Mouse (Mus musculus): ENCODE results near the gene Wnt10a. TPM values are rescaled to one million over a fixed set of nuclear protein-coding genes. Genes with fewer than 3 reads are reported as not detected.

Gene Wnt10a
- polyA plus RNA-seq, 1 experiment from 2014 or later, result 3.2 TPM

DNA sequence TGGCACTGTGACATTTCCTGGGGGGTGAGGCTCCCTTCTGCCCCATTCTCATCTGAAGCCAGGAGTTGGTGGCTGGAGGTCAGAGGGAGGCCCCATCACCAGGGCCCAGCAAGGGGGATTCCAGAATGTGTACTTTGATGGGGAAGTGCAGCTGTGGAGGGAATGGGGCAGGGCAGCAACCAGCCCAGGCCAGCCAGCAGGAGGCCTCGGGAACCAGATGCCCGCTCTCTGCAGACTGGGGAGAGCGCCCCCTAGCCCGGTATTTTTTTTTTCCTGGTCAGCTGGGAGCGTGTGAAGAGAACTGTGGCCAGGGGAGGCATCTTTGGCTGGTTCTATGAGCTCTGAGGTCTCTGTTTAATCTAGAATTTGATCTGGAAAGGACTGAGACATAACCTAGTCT, 15.5 kb upstream of the Wnt10a start:
- Histone ChIP-seq H3K4me2 (ENCODE audit: low read depth, low read length) (no peak overlapping the region), H3K4me3 (replicated peaks; ENCODE audit: low read length) (no peak overlapping the region), H3K4me1 (ENCODE audit: control insufficient read depth, insufficient read depth, low read length) (peaks cover 21% of the 10 kb centered on the region), H3K9ac (ENCODE audit: low read length) (no peak overlapping the region), H3K36me3 (ENCODE audit: control insufficient read depth, insufficient read depth, low read length) (no peaks in the 10 kb centered on the region), H3K27me3 (ENCODE audit: control insufficient read depth, insufficient read depth, low read length) (peaks cover 32% of the 10 kb centered on the region), H3K9me3 (replicated peaks; ENCODE audit: control insufficient read depth, low read length) (no peaks in the 10 kb centered on the region), H3K27ac (ENCODE audit: low read length) (no peak overlapping the region)
- no peak for ATAC-seq (ENCODE audit: insufficient read depth, low FRiP score)
- 15% methylated on average over 5 of the region's 5 CpGs for WGBS

DNA sequence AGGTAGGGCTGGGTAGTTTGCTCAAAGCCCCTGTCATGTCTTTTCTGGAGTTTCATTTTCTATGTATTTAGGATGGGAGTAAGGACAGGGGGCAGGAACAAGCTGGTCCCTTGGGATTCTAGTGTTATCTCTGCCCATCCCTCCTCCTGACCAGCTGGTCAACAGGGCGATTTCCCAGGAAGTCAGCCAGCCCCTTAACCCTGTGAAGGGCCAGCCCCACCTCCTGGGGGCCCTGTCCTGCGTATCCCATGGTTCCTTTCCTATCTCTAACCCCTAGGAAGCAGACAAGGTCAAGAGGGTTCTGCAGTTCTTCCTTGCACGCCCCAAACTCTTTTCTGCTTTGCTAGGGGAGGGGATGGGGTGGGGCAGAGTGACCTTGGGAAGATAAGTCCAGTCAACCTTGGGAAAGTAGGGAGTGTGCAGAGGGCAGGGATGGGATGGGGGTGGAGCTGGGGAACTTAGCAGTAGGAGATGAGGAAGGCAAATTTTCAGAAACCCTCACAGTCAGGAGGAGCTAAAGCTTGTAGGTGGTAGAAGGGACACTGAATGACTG, 12.3 kb upstream of the Wnt10a start:
- no peak overlapping the region for H3K27ac ChIP-seq (ENCODE audit: low read length)
- H3K4me3 ChIP-seq (replicated peaks; ENCODE audit: low read length), result no peak overlapping the region
- H3K4me1 ChIP-seq (ENCODE audit: control insufficient read depth, insufficient read depth, low read length), result peaks cover 14% of the 10 kb centered on the region; the same call in 1 of the 2 replicates
- WGBS, result 24% methylated on average over 3 of the region's 3 CpGs
- H3K36me3 ChIP-seq (ENCODE audit: control insufficient read depth, insufficient read depth, low read length), result no peaks in the 10 kb centered on the region
- H3K4me2 ChIP-seq (ENCODE audit: low read depth, low read length), result no peak overlapping the region
- no peaks in the 10 kb centered on the region for H3K9me3 ChIP-seq (replicated peaks; ENCODE audit: control insufficient read depth, low read length)
- no peak for ATAC-seq (ENCODE audit: insufficient read depth, low FRiP score)
- peaks cover 43% of the 10 kb centered on the region for H3K27me3 ChIP-seq (ENCODE audit: control insufficient read depth, insufficient read depth, low read length)
- no peak overlapping the region for H3K9ac ChIP-seq (ENCODE audit: low read length)

DNA sequence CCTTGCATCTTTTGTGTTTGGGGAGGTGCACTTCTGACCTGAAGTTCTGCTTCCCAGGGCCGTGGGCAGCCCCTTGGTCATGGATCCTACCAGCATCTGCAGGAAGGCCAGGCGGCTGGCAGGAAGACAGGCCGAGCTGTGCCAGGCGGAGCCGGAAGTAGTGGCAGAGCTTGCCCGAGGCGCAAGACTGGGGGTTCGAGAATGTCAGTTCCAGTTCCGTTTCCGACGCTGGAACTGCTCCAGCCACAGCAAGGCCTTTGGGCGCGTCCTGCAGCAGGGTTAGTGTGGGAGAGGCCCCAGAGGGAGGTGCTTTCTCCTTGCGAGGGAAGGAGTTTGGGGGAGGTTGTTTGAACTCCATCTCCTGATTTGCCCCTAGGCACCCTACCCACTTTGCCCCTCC, 9.3 kb upstream of the Wnt10a start:
- H3K4me2 ChIP-seq (ENCODE audit: low read depth, low read length), result no peak overlapping the region
- peaks cover 16% of the 10 kb centered on the region for H3K4me1 ChIP-seq (ENCODE audit: control insufficient read depth, insufficient read depth, low read length)
- peaks cover 55% of the 10 kb centered on the region for H3K27me3 ChIP-seq (ENCODE audit: control insufficient read depth, insufficient read depth, low read length)
- no peak overlapping the region for H3K27ac ChIP-seq (ENCODE audit: low read length)
- H3K36me3 ChIP-seq (ENCODE audit: control insufficient read depth, insufficient read depth, low read length), result no peaks in the 10 kb centered on the region
- no peak for ATAC-seq (ENCODE audit: insufficient read depth, low FRiP score)
- WGBS, result 22% methylated on average over 14 of the region's 14 CpGs
- H3K9me3 ChIP-seq (replicated peaks; ENCODE audit: control insufficient read depth, low read length), result no peaks in the 10 kb centered on the region; the same call in 1 of the 2 replicates
- no peak overlapping the region for H3K9ac ChIP-seq (ENCODE audit: low read length)
- no peak overlapping the region for H3K4me3 ChIP-seq (replicated peaks; ENCODE audit: low read length)

DNA sequence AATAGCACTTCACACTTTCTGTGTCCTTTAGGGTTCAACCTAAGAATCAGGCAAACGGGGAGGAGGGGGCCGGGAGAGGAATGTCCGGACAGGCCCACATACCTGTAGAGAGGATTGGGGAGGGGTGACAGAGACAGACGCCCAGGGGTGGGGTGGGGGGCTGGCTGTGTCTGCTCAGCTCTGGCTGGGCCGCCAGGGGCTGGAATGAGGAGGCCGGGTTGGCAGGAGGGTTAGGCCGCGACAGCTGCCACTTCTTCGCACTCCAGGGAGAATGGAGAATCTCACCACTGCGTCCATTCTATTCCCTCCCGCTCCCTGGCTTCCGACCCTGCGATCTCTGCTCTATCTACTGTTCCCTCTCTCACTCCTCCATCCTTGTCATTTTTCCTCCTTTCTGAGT, 7.8 kb upstream of the Wnt10a start:
- Histone ChIP-seq H3K27ac (ENCODE audit: low read length) (no peak overlapping the region), H3K27me3 (ENCODE audit: control insufficient read depth, insufficient read depth, low read length) (peaks cover 60% of the 10 kb centered on the region), H3K4me2 (ENCODE audit: low read depth, low read length) (peak overlapping the region; percentile 72), H3K9me3 (replicated peaks; ENCODE audit: control insufficient read depth, low read length) (no peaks in the 10 kb centered on the region; the same call in 1 of the 2 replicates), H3K36me3 (ENCODE audit: control insufficient read depth, insufficient read depth, low read length) (no peaks in the 10 kb centered on the region), H3K9ac (ENCODE audit: low read length) (no peak overlapping the region), H3K4me3 (replicated peaks; ENCODE audit: low read length) (peak overlapping the region; percentile 44), H3K4me1 (ENCODE audit: control insufficient read depth, insufficient read depth, low read length) (peaks cover 16% of the 10 kb centered on the region)
- ATAC-seq (ENCODE audit: insufficient read depth, low FRiP score), result no peak
- WGBS, result 5% methylated on average over 13 of the region's 13 CpGs

DNA sequence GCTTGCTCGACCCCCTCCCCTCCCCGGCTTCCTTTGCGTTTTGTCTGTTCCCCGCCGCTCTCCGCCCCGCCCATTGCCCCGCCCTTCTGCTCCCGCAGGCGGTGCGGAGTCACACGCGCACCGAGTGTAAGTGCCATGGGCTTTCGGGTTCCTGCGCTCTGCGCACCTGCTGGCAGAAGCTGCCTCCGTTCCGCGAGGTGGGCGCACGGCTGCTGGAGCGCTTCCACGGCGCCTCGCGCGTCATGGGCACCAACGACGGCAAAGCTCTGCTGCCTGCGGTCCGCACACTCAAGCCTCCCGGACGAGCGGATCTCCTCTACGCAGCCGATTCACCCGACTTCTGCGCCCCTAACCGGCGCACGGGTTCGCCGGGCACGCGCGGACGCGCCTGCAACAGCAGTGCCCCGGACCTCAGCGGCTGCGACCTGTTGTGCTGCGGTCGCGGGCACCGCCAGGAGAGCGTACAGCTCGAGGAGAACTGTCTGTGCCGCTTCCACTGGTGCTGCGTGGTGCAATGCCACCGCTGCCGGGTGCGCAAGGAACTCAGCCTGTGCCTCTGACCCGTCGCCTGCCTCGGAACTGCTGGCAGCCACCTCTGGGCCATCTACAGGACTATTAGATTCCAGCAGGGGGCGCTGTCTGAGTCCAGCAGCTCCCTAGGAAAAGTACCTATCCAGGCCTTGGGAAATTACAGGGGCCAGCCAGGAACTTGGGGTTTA, 7.1 kb upstream of the Wnt10a start:
- H3K4me3 ChIP-seq (replicated peaks; ENCODE audit: low read length), result peak overlapping the region; percentile 44
- peak overlapping the region; percentile 72 for H3K4me2 ChIP-seq (ENCODE audit: low read depth, low read length)
- 1% methylated on average over 67 of the region's 67 CpGs for WGBS
- H3K9ac ChIP-seq (ENCODE audit: low read length), result peak overlapping the region; percentile 37
- no peak overlapping the region for H3K27ac ChIP-seq (ENCODE audit: low read length)
- H3K9me3 ChIP-seq (replicated peaks; ENCODE audit: control insufficient read depth, low read length), result no peaks in the 10 kb centered on the region; the same call in 1 of the 2 replicates
- peaks cover 67% of the 10 kb centered on the region for H3K27me3 ChIP-seq (ENCODE audit: control insufficient read depth, insufficient read depth, low read length)
- peaks cover 16% of the 10 kb centered on the region for H3K4me1 ChIP-seq (ENCODE audit: control insufficient read depth, insufficient read depth, low read length)
- no peak for ATAC-seq (ENCODE audit: insufficient read depth, low FRiP score)
- H3K36me3 ChIP-seq (ENCODE audit: control insufficient read depth, insufficient read depth, low read length), result no peaks in the 10 kb centered on the region

DNA sequence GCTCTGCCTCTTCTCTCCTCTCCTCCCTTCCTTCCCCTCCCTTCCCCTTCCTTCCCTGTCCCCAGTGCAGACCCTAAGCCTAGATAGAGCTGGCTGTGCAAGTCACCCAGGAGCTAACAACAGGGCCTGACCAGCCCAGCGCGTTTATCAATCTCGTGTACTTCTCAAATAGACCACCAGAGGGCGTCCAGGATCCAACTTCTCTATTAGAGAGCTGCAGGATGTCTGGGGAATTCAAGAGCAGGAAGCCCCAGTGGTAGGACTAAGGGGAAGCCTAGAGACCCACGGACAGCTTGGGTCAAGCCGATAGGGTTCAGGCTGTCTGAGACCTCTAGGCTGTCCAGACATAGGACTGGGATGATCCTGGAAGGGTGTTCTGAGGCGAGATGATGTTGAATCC, 3.5 kb upstream of the Wnt10a start:
- no peaks in the 10 kb centered on the region for H3K36me3 ChIP-seq (ENCODE audit: control insufficient read depth, insufficient read depth, low read length)
- H3K4me2 ChIP-seq (ENCODE audit: low read depth, low read length), result no peak overlapping the region
- H3K9ac ChIP-seq (ENCODE audit: low read length), result no peak overlapping the region
- no peak overlapping the region for H3K27ac ChIP-seq (ENCODE audit: low read length)
- peaks cover 16% of the 10 kb centered on the region for H3K4me1 ChIP-seq (ENCODE audit: control insufficient read depth, insufficient read depth, low read length)
- H3K4me3 ChIP-seq (replicated peaks; ENCODE audit: low read length), result no peak overlapping the region
- H3K27me3 ChIP-seq (ENCODE audit: control insufficient read depth, insufficient read depth, low read length), result peaks cover 81% of the 10 kb centered on the region
- WGBS, result 5% methylated on average over 7 of the region's 7 CpGs
- H3K9me3 ChIP-seq (replicated peaks; ENCODE audit: control insufficient read depth, low read length), result no peaks in the 10 kb centered on the region; the same call in 1 of the 2 replicates
- ATAC-seq (ENCODE audit: insufficient read depth, low FRiP score), result no peak

DNA sequence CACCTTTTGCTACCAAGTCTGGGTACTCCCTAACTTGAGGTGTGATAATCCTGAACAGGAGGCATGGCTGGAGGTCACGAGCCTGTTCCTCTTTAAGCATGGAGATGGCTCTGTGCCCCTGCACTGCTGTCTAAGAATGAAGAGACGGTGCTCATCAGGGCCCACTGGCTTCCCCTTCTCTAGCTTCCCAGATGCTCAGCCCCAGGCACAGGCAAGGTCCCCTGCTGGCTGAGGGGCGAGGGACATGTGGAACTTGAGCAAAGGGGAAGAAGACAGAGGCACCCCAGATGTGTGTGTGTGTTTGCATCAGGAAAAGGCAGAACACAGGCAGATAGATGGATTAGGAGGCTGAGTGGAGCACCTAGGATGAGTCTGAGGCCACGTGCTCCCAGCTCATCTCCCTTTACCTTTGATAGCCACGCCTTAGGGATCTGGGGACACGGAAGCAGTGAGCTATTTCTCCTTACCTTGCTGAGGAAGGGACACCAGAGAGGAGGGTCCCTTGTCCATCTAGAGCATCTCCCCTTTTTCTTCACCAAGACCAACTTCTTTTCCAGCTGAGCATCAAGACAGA, 2.6 kb upstream of the Wnt10a start:
- no peaks in the 10 kb centered on the region; the same call in 1 of the 2 replicates for H3K9me3 ChIP-seq (replicated peaks; ENCODE audit: control insufficient read depth, low read length)

DNA sequence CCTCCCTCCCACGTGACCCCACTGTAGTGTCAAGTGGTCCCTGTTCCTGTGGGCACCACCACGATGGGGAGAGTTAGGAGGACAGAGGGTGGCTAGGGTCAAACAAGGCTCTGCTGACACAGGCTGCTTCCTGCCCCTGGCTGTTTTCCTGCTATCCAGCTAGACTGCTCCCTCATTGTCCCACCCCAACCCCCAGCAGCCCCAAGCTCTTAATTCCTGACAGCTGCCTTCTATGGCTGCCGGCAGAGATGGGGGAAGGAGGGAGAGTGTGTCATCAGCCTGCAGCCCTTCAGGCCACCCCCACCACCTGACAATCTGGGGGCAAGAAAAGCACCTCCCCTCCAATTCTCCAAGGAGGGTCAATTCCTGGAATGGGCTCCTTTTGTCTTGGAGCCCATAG, 1.2 kb upstream of the Wnt10a start:
- Histone ChIP-seq H3K27me3 (ENCODE audit: control insufficient read depth, insufficient read depth, low read length) (peaks cover 81% of the 10 kb centered on the region), H3K9me3 (replicated peaks; ENCODE audit: control insufficient read depth, low read length) (no peaks in the 10 kb centered on the region; the same call in 1 of the 2 replicates), H3K9ac (ENCODE audit: low read length) (no peak overlapping the region), H3K36me3 (ENCODE audit: control insufficient read depth, insufficient read depth, low read length) (no peaks in the 10 kb centered on the region), H3K4me3 (replicated peaks; ENCODE audit: low read length) (no peak overlapping the region), H3K4me2 (ENCODE audit: low read depth, low read length) (no peak overlapping the region), H3K27ac (ENCODE audit: low read length) (no peak overlapping the region), H3K4me1 (ENCODE audit: control insufficient read depth, insufficient read depth, low read length) (peaks cover 16% of the 10 kb centered on the region)
- ATAC-seq (ENCODE audit: insufficient read depth, low FRiP score), result no peak
- WGBS, result 12% methylated on average over 3 of the region's 3 CpGs

More for the DNA sequence above, 2.6 kb upstream of the Wnt10a start:
- H3K4me1 ChIP-seq (ENCODE audit: control insufficient read depth, insufficient read depth, low read length), result peaks cover 13% of the 10 kb centered on the region
- 28% methylated on average over 6 of the region's 6 CpGs for WGBS
- no peaks in the 10 kb centered on the region for H3K36me3 ChIP-seq (ENCODE audit: control insufficient read depth, insufficient read depth, low read length)
- peaks cover 81% of the 10 kb centered on the region for H3K27me3 ChIP-seq (ENCODE audit: control insufficient read depth, insufficient read depth, low read length)
- no peak overlapping the region for H3K4me2 ChIP-seq (ENCODE audit: low read depth, low read length)
- ATAC-seq (ENCODE audit: insufficient read depth, low FRiP score), result no peak
- H3K9ac ChIP-seq (ENCODE audit: low read length), result no peak overlapping the region
- H3K27ac ChIP-seq (ENCODE audit: low read length), result no peak overlapping the region
- no peak overlapping the region for H3K4me3 ChIP-seq (replicated peaks; ENCODE audit: low read length)
